Mouse (Mus musculus) intestine, embryonic 16.5 days (tissue): ENCODE measurements around the gene Cdh13. TPM values are rescaled to one million over a fixed set of nuclear protein-coding genes. Genes with fewer than 3 reads are reported as not detected.

Source experiments
- ATAC-seq: fragments of 200-750 bp; cut with Nextera tagmentation; 2 replicates; pipeline ENCODE4 v1.8.0; 2017; ENCODE audit warnings: moderate TSS enrichment, moderate library complexity
- H3K27ac ChIP-seq: fragments of 300-500 bp; sonication (generic); 2 replicates; pipeline ENCODE4 v1.5.1; 2014; ENCODE audit warnings: mild to moderate bottlenecking, low read length
- H3K27me3 ChIP-seq: fragments of 300-500 bp; sonication (generic); replicated peaks from 2 replicates; pipeline ENCODE4 v1.6.1; 2014; ENCODE audit warnings: low read length, control low read depth, mixed read lengths; ENCODE audit not compliant: control insufficient read depth, insufficient read depth
- H3K36me3 ChIP-seq: fragments of 300-500 bp; sonication (generic); 2 replicates; pipeline ENCODE4 v1.6.1; 2014; ENCODE audit warnings: low read length, control low read depth; ENCODE audit not compliant: control insufficient read depth, insufficient read depth
- H3K4me1 ChIP-seq: fragments of 300-500 bp; sonication (generic); 2 replicates; pipeline ENCODE4 v1.6.1; 2014; ENCODE audit warnings: low read length, control low read depth, mixed read lengths; ENCODE audit not compliant: control insufficient read depth, insufficient read depth
- H3K4me2 ChIP-seq: fragments of 300-500 bp; sonication (generic); 2 replicates; pipeline ENCODE4 v1.6.1; 2014; ENCODE audit warnings: low read depth, low read length, control low read depth
- H3K4me3 ChIP-seq: fragments of 300-500 bp; sonication (generic); 2 replicates; pipeline ENCODE4 v1.5.1; 2014; ENCODE audit warnings: mild to moderate bottlenecking, low read length
- H3K9ac ChIP-seq: fragments of 300-500 bp; sonication (generic); 2 replicates; pipeline ENCODE4 v1.6.1; 2014; ENCODE audit warnings: low read depth, low read length
- H3K9me3 ChIP-seq: fragments of 300-500 bp; sonication (generic); 2 replicates; pipeline ENCODE4 v1.6.1; 2016; ENCODE audit warnings: low read length, control low read depth; ENCODE audit not compliant: control insufficient read depth
- WGBS: fragments of 180-500 bp; shearing (Covaris S2); extraction: QIAGEN DNeasy Blood & Tissue Kit; methylation state at CpG from one replicate; pipeline ENCODE4 v1.1.7; 2014; 5-methylcytosine and 5-hydroxymethylcytosine counted together
- polyA plus RNA-seq: library from polyadenylated mRNA; unstranded; fragments of >200 nt; fragmentation: Nextera tagmentation; extraction: Ambion mirVana; gene quantifications from 2 replicates; pipeline ENCODE4 v1.2.1, GENCODE M21; 2015

Cdh13 gene
- polyA plus RNA-seq, 1 experiment from 2014 or later: 6.5 TPM

DNA sequence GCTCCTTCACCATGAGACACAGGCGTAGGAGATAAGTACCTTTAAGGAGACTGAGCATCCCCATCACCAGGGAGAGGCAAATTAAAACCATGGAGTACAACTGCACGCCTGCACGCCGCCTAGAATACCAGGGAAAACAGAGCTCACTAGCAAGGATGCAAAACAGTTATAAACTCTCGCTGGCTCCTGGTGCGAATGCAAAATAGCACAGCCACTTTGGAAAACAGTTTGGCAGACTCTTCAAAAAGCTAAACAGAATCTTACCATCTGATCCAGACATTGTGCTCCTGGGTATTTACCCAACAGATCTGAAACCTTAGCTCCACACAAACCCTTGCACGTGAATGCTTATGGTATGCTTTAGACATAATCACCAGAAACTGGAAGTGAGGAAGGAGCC lies 506.1 kb downstream of the Cdh13 start:
- Histone ChIP-seq H3K9ac (no peak overlapping the region), H3K27ac (no peak overlapping the region), H3K27me3 (no peaks in the 10 kb centered on the region), H3K36me3 (no peaks in the 10 kb centered on the region), H3K4me2 (no peak overlapping the region), H3K4me1 (no peaks in the 10 kb centered on the region), H3K4me3 (no peak overlapping the region), H3K9me3 (no peaks in the 10 kb centered on the region)
- WGBS: 86% methylated on average over 7 of the region's 7 CpGs
- ATAC-seq: no peak

GRCm38 (mm10) chr8:118794886-118795285 lies 511.4 kb downstream of the Cdh13 start:
- no peaks in the 10 kb centered on the region for H3K27me3 ChIP-seq
- no peak overlapping the region for H3K27ac ChIP-seq
- WGBS: 78% methylated on average over 9 of the region's 9 CpGs
- ATAC-seq: no peak
- H3K9ac ChIP-seq: no peak overlapping the region
- no peaks in the 10 kb centered on the region for H3K4me1 ChIP-seq
- H3K4me3 ChIP-seq: no peak overlapping the region
- no peaks in the 10 kb centered on the region for H3K36me3 ChIP-seq
- H3K4me2 ChIP-seq: no peak overlapping the region
- H3K9me3 ChIP-seq: no peaks in the 10 kb centered on the region

GRCm38 (mm10) chr8:118796491-118796890 lies 513.0 kb downstream of the Cdh13 start:
- WGBS: 68% methylated on average over 7 of the region's 7 CpGs
- Histone ChIP-seq H3K9ac (no peak overlapping the region), H3K4me1 (no peaks in the 10 kb centered on the region), H3K4me2 (no peak overlapping the region), H3K36me3 (no peaks in the 10 kb centered on the region), H3K27ac (no peak overlapping the region), H3K9me3 (no peaks in the 10 kb centered on the region; the same call in 1 of the 2 replicates), H3K27me3 (no peaks in the 10 kb centered on the region), H3K4me3 (no peak overlapping the region)
- ATAC-seq: no peak

GRCm38 (mm10) chr8:118797127-118797526 lies 513.6 kb downstream of the Cdh13 start:
- Histone ChIP-seq H3K4me2 (no peak overlapping the region), H3K4me3 (no peak overlapping the region), H3K27me3 (no peaks in the 10 kb centered on the region), H3K27ac (no peak overlapping the region), H3K9me3 (no peaks in the 10 kb centered on the region; the same call in 1 of the 2 replicates), H3K4me1 (no peaks in the 10 kb centered on the region), H3K9ac (no peak overlapping the region), H3K36me3 (no peaks in the 10 kb centered on the region)
- ATAC-seq: no peak
- WGBS: 49% methylated on average over 3 of the region's 3 CpGs

DNA sequence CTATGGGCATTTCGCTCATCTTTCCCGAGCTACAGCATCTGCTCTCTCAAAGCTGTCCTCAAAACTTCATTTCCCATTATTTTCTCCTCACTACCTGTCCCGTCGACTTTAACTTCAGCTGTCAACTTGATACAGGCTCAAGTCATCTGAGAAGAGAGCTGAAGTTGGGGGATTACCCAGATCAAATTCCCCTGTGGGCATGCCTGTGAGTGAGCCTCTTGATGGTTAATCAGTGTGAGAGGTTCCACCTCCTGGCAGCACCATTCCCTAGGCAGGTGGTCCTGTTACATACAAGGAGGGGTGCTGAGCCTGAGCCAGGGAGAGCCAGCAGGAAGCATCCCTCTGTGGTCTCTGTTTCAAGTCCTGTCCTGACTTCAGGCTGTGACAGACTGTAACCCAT lies 519.6 kb downstream of the Cdh13 start:
- no peak overlapping the region for H3K4me2 ChIP-seq
- no peaks in the 10 kb centered on the region for H3K27me3 ChIP-seq
- no peak overlapping the region for H3K27ac ChIP-seq
- H3K4me3 ChIP-seq: no peak overlapping the region
- H3K36me3 ChIP-seq: no peaks in the 10 kb centered on the region
- H3K9me3 ChIP-seq: no peaks in the 10 kb centered on the region; the same call in 1 of the 2 replicates
- WGBS: 89% methylated on average over 4 of the region's 4 CpGs
- H3K4me1 ChIP-seq: no peaks in the 10 kb centered on the region
- ATAC-seq: no peak
- H3K9ac ChIP-seq: no peak overlapping the region

- no peak overlapping the region for H3K4me2 ChIP-seq
- H3K9ac ChIP-seq: no peak overlapping the region
- ATAC-seq: no peak
- no peaks in the 10 kb centered on the region for H3K36me3 ChIP-seq
- H3K27me3 ChIP-seq: no peaks in the 10 kb centered on the region
- no peak overlapping the region for H3K27ac ChIP-seq
- H3K4me3 ChIP-seq: no peak overlapping the region
- no peaks in the 10 kb centered on the region for H3K9me3 ChIP-seq
- WGBS: 70% methylated on average over 6 of the region's 6 CpGs
- no peaks in the 10 kb centered on the region for H3K4me1 ChIP-seq
These were observed 526.1 kb downstream of the Cdh13 start for GRCm38 (mm10) chr8:118809660-118810059.

DNA sequence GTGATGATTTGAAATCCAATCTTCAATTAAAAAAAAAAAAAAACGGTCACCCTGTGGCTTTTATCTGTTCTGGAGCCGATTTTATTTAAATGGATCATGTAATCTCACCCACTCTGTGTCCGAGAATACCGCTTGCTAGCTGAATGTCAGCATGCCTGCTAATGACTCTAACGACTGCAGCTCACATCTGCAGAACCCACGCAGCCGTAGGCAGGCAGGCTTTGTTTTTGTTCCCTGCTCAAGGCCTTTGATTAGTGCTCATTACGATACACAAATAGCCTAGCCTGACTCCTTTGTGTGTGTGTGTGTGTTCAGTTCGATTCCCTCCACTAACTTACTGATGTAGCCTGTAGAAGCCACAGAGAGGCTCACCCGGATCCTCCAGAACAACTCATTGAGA lies 531.5 kb downstream of the Cdh13 start:
- no peak overlapping the region for H3K4me3 ChIP-seq
- no peak overlapping the region for H3K27ac ChIP-seq
- WGBS: 67% methylated on average over 10 of the region's 10 CpGs
- no peaks in the 10 kb centered on the region for H3K27me3 ChIP-seq
- H3K4me1 ChIP-seq: no peaks in the 10 kb centered on the region
- H3K9ac ChIP-seq: no peak overlapping the region
- no peaks in the 10 kb centered on the region for H3K9me3 ChIP-seq
- no peaks in the 10 kb centered on the region for H3K36me3 ChIP-seq
- no peak overlapping the region for H3K4me2 ChIP-seq
- no peak for ATAC-seq

DNA sequence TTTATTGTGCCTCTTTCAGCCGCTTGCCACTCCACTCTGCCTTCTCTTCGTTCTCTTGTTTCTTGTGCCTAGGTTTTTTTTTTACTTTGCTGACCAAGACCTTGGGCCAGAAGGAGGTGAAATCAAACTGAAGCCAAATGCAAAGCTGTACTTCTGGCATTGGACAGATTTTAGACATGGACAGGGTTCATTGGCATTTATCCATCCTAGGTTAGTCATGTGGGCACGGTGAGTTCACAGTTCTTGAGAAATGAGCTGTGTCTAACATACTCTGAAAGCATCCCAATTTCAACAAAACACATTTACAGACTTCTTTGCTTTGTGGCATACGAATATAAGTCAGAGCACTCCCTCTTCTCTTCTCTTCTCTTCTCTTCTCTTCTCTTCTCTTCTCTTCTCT lies 543.2 kb downstream of the Cdh13 start:
- H3K9ac ChIP-seq: no peak overlapping the region
- WGBS: 88% methylated on average over 4 of the region's 4 CpGs
- no peak overlapping the region for H3K4me3 ChIP-seq
- no peaks in the 10 kb centered on the region for H3K9me3 ChIP-seq
- H3K36me3 ChIP-seq: no peaks in the 10 kb centered on the region
- no peaks in the 10 kb centered on the region for H3K4me1 ChIP-seq
- H3K27me3 ChIP-seq: no peaks in the 10 kb centered on the region
- no peak overlapping the region for H3K4me2 ChIP-seq
- no peak overlapping the region for H3K27ac ChIP-seq
- ATAC-seq: no peak

GRCm38 (mm10) chr8:118827726-118828125 lies 544.2 kb downstream of the Cdh13 start:
- no peak for ATAC-seq
- Histone ChIP-seq H3K36me3 (no peaks in the 10 kb centered on the region), H3K9ac (no peak overlapping the region), H3K4me2 (no peak overlapping the region), H3K4me1 (no peaks in the 10 kb centered on the region), H3K27me3 (no peaks in the 10 kb centered on the region), H3K27ac (no peak overlapping the region), H3K4me3 (no peak overlapping the region), H3K9me3 (no peaks in the 10 kb centered on the region)
- 92% methylated on average over 6 of the region's 6 CpGs for WGBS

- WGBS: 60% methylated on average over 5 of the region's 5 CpGs
- Histone ChIP-seq H3K27me3 (no peaks in the 10 kb centered on the region), H3K9ac (no peak overlapping the region), H3K9me3 (no peaks in the 10 kb centered on the region), H3K27ac (no peak overlapping the region), H3K4me2 (no peak overlapping the region), H3K4me1 (no peaks in the 10 kb centered on the region), H3K36me3 (no peaks in the 10 kb centered on the region), H3K4me3 (no peak overlapping the region)
- no peak for ATAC-seq
These were observed 546.8 kb downstream of the Cdh13 start for GRCm38 (mm10) chr8:118830291-118830690.
